ENCODE assay signal across 8 mouse cellular contexts in genomic region chr4:102589537-102590031, GRCm38 (mm10).
DNase-seq lines count a peak whose midpoint lies in the region; ATAC-seq lines count a peak whose summit lies in the region.

No protein-coding gene starts in this region.

- H3K4me2 ChIP-seq in forebrain, embryonic 13.5 days: peak overlapping the region; percentile 57
- H3K4me2 ChIP-seq in limb, embryonic 12.5 days: peak overlapping the region; percentile 47

- H3K4me1 ChIP-seq in brown adipose tissue, adult 24 weeks (ENCODE audit: control insufficient read depth, insufficient read depth, insufficient read length, low read length): peaks cover 18% of the 10 kb centered on the region
- H3K4me1 ChIP-seq in forebrain, embryonic 13.5 days: peaks cover 55% of the 10 kb centered on the region
- H3K4me1 ChIP-seq in limb, embryonic 12.5 days (replicated peaks): peaks cover 32% of the 10 kb centered on the region

- peak; percentile 7 for DNase-seq in 3T3-L1 (ENCODE audit: low read depth, low spot score)
- peak; percentile 57 for DNase-seq in kidney, adult 11 months
- DNase-seq in right cerebral cortex, postnatal 10 days (ENCODE audit: low spot score in 2 of 2): peak; percentile 68 to 77
- DNase-seq in adrenal gland, postnatal 36 days: no peak

- H3K27me3 ChIP-seq in forebrain, embryonic 13.5 days: no peaks in the 10 kb centered on the region
- no peaks in the 10 kb centered on the region for H3K27me3 ChIP-seq in limb, embryonic 12.5 days

- peak; percentile 65 for ATAC-seq in forebrain, embryonic 13.5 days
- no peak for ATAC-seq in limb, embryonic 12.5 days (ENCODE audit: insufficient number of reproducible peaks, insufficient read depth, low FRiP score, low TSS enrichment, low read depth)
- no peak for ATAC-seq in megakaryocyte progenitor cell, adult 5-6 weeks (replicated peaks; ENCODE audit: poor library complexity)

- H3K9ac ChIP-seq in forebrain, embryonic 13.5 days: peak overlapping the region; percentile 54
- no peak overlapping the region for H3K9ac ChIP-seq in limb, embryonic 12.5 days (replicated peaks)

- under 1% methylated on average over 9 of the region's 9 CpGs for WGBS in forebrain, embryonic 13.5 days
- 2% methylated on average over 9 of the region's 9 CpGs for WGBS in limb, embryonic 12.5 days

- H3K4me3 ChIP-seq in brown adipose tissue, adult 24 weeks (ENCODE audit: insufficient read depth, low read depth, low read length): peak overlapping the region; percentile 50
- peak overlapping the region; percentile 27 for H3K4me3 ChIP-seq in forebrain, embryonic 13.5 days
- peak overlapping the region; percentile 25 for H3K4me3 ChIP-seq in limb, embryonic 12.5 days (replicated peaks)

- no peaks in the 10 kb centered on the region for H3K9me3 ChIP-seq in forebrain, embryonic 13.5 days (replicated peaks)
- no peaks in the 10 kb centered on the region for H3K9me3 ChIP-seq in limb, embryonic 12.5 days

- H3K36me3 ChIP-seq in forebrain, embryonic 13.5 days (ENCODE audit: poor library complexity, severe bottlenecking): no peaks in the 10 kb centered on the region
- H3K36me3 ChIP-seq in limb, embryonic 12.5 days: no peaks in the 10 kb centered on the region

- peak overlapping the region; percentile 88 for H3K27ac ChIP-seq in brown adipose tissue, adult 24 weeks (replicated peaks; ENCODE audit: low read depth, low read length)
- peak overlapping the region; percentile 60 for H3K27ac ChIP-seq in forebrain, embryonic 13.5 days
- no peak overlapping the region for H3K27ac ChIP-seq in limb, embryonic 12.5 days

Comparison
In these comparisons a context has a peak if more than half of its experiments do, and no peak if none do; other contexts are left out.
1. DNase-seq: peak in 3T3-L1 (single experiment), kidney, adult 11 months (single experiment) and right cerebral cortex, postnatal 10 days (2 of 2); none in adrenal gland, postnatal 36 days (0 of 2).
2. Peak in every context shown above with its lines, with median percentiles within 50 percentile points of each other: H3K4me3 ChIP-seq.